ENCODE assay signal across 9 mouse cellular contexts in the genomic region with DNA sequence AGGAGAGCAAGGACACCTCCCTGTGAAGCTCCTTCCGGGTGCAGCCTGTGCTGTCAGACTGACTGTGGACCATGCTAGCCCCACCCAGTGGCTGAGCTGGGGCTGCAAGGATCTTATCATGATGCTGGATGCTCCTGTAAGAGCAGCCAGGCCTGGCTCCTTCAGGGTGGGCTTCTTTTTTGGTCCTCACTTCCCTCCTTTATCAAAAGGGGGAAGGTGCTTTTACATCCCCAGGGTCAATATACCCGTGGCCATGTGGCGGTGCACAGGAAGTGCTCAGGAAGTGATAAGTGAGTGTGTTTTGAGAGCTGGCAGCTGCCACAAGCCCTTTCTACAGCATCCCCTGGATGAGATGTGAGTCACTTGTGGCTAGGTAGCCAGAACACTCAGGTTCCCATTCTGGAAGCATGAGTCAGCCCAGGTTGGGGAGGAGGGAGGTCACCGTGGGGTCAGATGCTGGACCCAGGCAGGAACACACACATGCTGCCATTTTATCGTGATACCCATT. TPM values are rescaled to one million over a fixed set of nuclear protein-coding genes. Genes with fewer than 3 reads are reported as not detected.
A peak's percentile ranks its signal among the peaks of the same experiment; 100 is the strongest.
DNase-seq lines count a peak whose midpoint lies in the region; ATAC-seq lines count a peak whose summit lies in the region.
"Had no signal": no experiment of that assay in that cellular context is flagged by ENCODE, and none has a peak within 500 bp of the region (broad histone marks: within the 10 kb centered on the region; RNA-seq: fewer than 3 reads in every experiment).

No protein-coding gene starts in this region.

- DNase-seq in kidney, adult 18-20 months = no peak
- DNase-seq in CD4-positive helper T cell, adult 2 months (ENCODE audit: low read depth, low spot score) = peak; percentile 58
- DNase-seq in brain, adult 2 months (ENCODE audit: low read depth, low spot score) = peak; percentile 50
- peak; percentile 55 for DNase-seq in lung, postnatal 14 days
- DNase-seq in limb, embryonic 10.5 days (ENCODE audit: low spot score) = no peak
- DNase-seq in hindbrain, embryonic 10.5 days (ENCODE audit: low spot score) = no peak
- DNase-seq in midbrain, embryonic 11.5 days (ENCODE audit: low spot score, missing footprints) = no peak

- no peak overlapping the region for H3K4me2 ChIP-seq in kidney, embryonic 16.5 days (replicated peaks; ENCODE audit: low read depth, low read length)
- no peak overlapping the region for H3K4me2 ChIP-seq in midbrain, embryonic 11.5 days
- H3K4me2 ChIP-seq: limb, embryonic 12.5 days had no signal

- H3K9ac ChIP-seq in kidney, embryonic 16.5 days (replicated peaks; ENCODE audit: low read length) = no peak overlapping the region
- no peak overlapping the region for H3K9ac ChIP-seq in midbrain, embryonic 11.5 days (ENCODE audit: low read length)
- H3K9ac ChIP-seq: limb, embryonic 12.5 days had no signal

- no peaks in the 10 kb centered on the region for H3K9me3 ChIP-seq in kidney, embryonic 16.5 days (ENCODE audit: low read length)
- no peaks in the 10 kb centered on the region for H3K9me3 ChIP-seq in limb, embryonic 10.5 days (replicated peaks)
- no peaks in the 10 kb centered on the region for H3K9me3 ChIP-seq in hindbrain, embryonic 10.5 days
- no peaks in the 10 kb centered on the region for H3K9me3 ChIP-seq in midbrain, embryonic 11.5 days (ENCODE audit: control insufficient read depth, low read length)
- H3K9me3 ChIP-seq: limb, embryonic 12.5 days had no signal

- 49% methylated on average over 5 of the region's 5 CpGs for WGBS in kidney, embryonic 16.5 days
- 50% methylated on average over 5 of the region's 5 CpGs for WGBS in limb, embryonic 10.5 days
- WGBS in hindbrain, embryonic 10.5 days = 64% methylated on average over 5 of the region's 5 CpGs
- WGBS in midbrain, embryonic 11.5 days = 72% methylated on average over 5 of the region's 5 CpGs

- no peaks in the 10 kb centered on the region for H3K4me1 ChIP-seq in kidney, embryonic 16.5 days (ENCODE audit: insufficient read depth, low read length)
- peaks cover 24% of the 10 kb centered on the region for H3K4me1 ChIP-seq in limb, embryonic 10.5 days
- H3K4me1 ChIP-seq in hindbrain, embryonic 10.5 days (replicated peaks) = 0 out of 2 replicates have a peak, but pooled peaks cover 11% of the 10 kb centered on the region
- no peaks in the 10 kb centered on the region for H3K4me1 ChIP-seq in midbrain, embryonic 11.5 days (ENCODE audit: control insufficient read depth, insufficient read depth, low read length)

- no peaks in the 10 kb centered on the region for H3K27me3 ChIP-seq in kidney, embryonic 16.5 days (ENCODE audit: insufficient read depth, low read length)
- H3K27me3 ChIP-seq in limb, embryonic 10.5 days (ENCODE audit: low read depth, poor library complexity, severe bottlenecking) = 0 out of 2 replicates have a peak, but pooled peaks cover under 1% of the 10 kb centered on the region
- peaks cover 3% of the 10 kb centered on the region; the same call in 1 of the 2 replicates for H3K27me3 ChIP-seq in hindbrain, embryonic 10.5 days (ENCODE audit: insufficient read depth, poor library complexity, severe bottlenecking)
- H3K27me3 ChIP-seq in midbrain, embryonic 11.5 days (ENCODE audit: control insufficient read depth, insufficient read depth, low read length) = no peaks in the 10 kb centered on the region
- H3K27me3 ChIP-seq: limb, embryonic 12.5 days had no signal

- H3K27ac ChIP-seq in kidney, embryonic 16.5 days (ENCODE audit: low read length) = no peak overlapping the region
- H3K27ac ChIP-seq in limb, embryonic 10.5 days = no peak overlapping the region
- no peak overlapping the region for H3K27ac ChIP-seq in hindbrain, embryonic 10.5 days
- H3K27ac ChIP-seq in midbrain, embryonic 11.5 days (ENCODE audit: low read depth, low read length) = no peak overlapping the region
- H3K27ac ChIP-seq: limb, embryonic 12.5 days had no signal

- H3K4me3 ChIP-seq in kidney, embryonic 16.5 days (ENCODE audit: low read length) = no peak overlapping the region
- H3K4me3 ChIP-seq in limb, embryonic 10.5 days = no peak overlapping the region
- no peak overlapping the region for H3K4me3 ChIP-seq in hindbrain, embryonic 10.5 days
- no peak overlapping the region for H3K4me3 ChIP-seq in midbrain, embryonic 11.5 days (ENCODE audit: low read depth, low read length)
- H3K4me3 ChIP-seq: limb, embryonic 12.5 days had no signal

- ATAC-seq in kidney, embryonic 16.5 days (ENCODE audit: low FRiP score, low TSS enrichment) = 0 out of 2 replicates have a peak, but pooled peaks have one; percentile 8
- no peak for ATAC-seq in midbrain, embryonic 11.5 days (ENCODE audit: low FRiP score)

- no peaks in the 10 kb centered on the region for H3K36me3 ChIP-seq in kidney, embryonic 16.5 days (ENCODE audit: insufficient read depth, low read length)
- H3K36me3 ChIP-seq in limb, embryonic 10.5 days = no peaks in the 10 kb centered on the region
- H3K36me3 ChIP-seq in hindbrain, embryonic 10.5 days = no peaks in the 10 kb centered on the region
- H3K36me3 ChIP-seq in midbrain, embryonic 11.5 days (ENCODE audit: control insufficient read depth, insufficient read depth, low read length) = no peaks in the 10 kb centered on the region
- H3K36me3 ChIP-seq: limb, embryonic 12.5 days had no signal

RNA-seq across cellular contexts. Expression of a gene that starts 18.1 kb away (rescaled TPM):
- 1.7 and 2.3 TPM in 2 replicates for polyA plus RNA-seq in kidney, embryonic 16.5 days (2015; fragmentation: Nextera tagmentation; extraction: Ambion mirVana)
- polyA plus RNA-seq in limb, embryonic 10.5 days (2016; fragmentation: Nextera tagmentation; extraction: Ambion mirVana) = 0.09 and 0.23 TPM in 2 replicates
- 0.16 TPM in 1 of 2 replicates, not detected in the other for polyA plus RNA-seq in hindbrain, embryonic 10.5 days (2016; fragmentation: Nextera tagmentation; extraction: Ambion mirVana)
- polyA plus RNA-seq in midbrain, embryonic 11.5 days (2014; fragmentation: Nextera tagmentation; extraction: Ambion mirVana) = not detected in 2 replicates

RNA-seq across cellular contexts. Expression of a gene that starts 22.8 kb away (rescaled TPM):
- 94.8 and 99.9 TPM in 2 replicates for polyA plus RNA-seq in kidney, embryonic 16.5 days (2015; fragmentation: Nextera tagmentation; extraction: Ambion mirVana)
- polyA plus RNA-seq in limb, embryonic 10.5 days (2016; fragmentation: Nextera tagmentation; extraction: Ambion mirVana) = 14.2 and 16.9 TPM in 2 replicates
- 17.5 and 19.9 TPM in 2 replicates for polyA plus RNA-seq in hindbrain, embryonic 10.5 days (2016; fragmentation: Nextera tagmentation; extraction: Ambion mirVana)
- polyA plus RNA-seq in midbrain, embryonic 11.5 days (2014; fragmentation: Nextera tagmentation; extraction: Ambion mirVana) = 4.2 and 7.2 TPM in 2 replicates

RNA-seq across cellular contexts. Expression of a gene that starts 50.5 kb away (rescaled TPM):
- polyA plus RNA-seq in kidney, embryonic 16.5 days (2015; fragmentation: Nextera tagmentation; extraction: Ambion mirVana) = 0.06 TPM in 1 of 2 replicates, not detected in the other
- polyA plus RNA-seq in limb, embryonic 10.5 days (2016; fragmentation: Nextera tagmentation; extraction: Ambion mirVana) = not detected in 2 replicates
- polyA plus RNA-seq in hindbrain, embryonic 10.5 days (2016; fragmentation: Nextera tagmentation; extraction: Ambion mirVana) = 0.10 TPM in 1 of 2 replicates, not detected in the other
- polyA plus RNA-seq in midbrain, embryonic 11.5 days (2014; fragmentation: Nextera tagmentation; extraction: Ambion mirVana) = 0.07 and 0.16 TPM in 2 replicates

RNA-seq across cellular contexts. Expression of a gene that starts 59.5 kb away (rescaled TPM):
- not detected in 2 replicates for polyA plus RNA-seq in kidney, embryonic 16.5 days (2015; fragmentation: Nextera tagmentation; extraction: Ambion mirVana)
- not detected in 2 replicates for polyA plus RNA-seq in limb, embryonic 10.5 days (2016; fragmentation: Nextera tagmentation; extraction: Ambion mirVana)
- not detected in 2 replicates for polyA plus RNA-seq in hindbrain, embryonic 10.5 days (2016; fragmentation: Nextera tagmentation; extraction: Ambion mirVana)
- not detected in 2 replicates for polyA plus RNA-seq in midbrain, embryonic 11.5 days (2014; fragmentation: Nextera tagmentation; extraction: Ambion mirVana)
- polyA plus RNA-seq: limb, embryonic 12.5 days had no signal

Comparison
In these comparisons a context has a peak if more than half of its experiments do, and no peak if none do; other contexts are left out.
1. DNase-seq: peak in CD4-positive helper T cell, adult 2 months (single experiment), brain, adult 2 months (single experiment) and lung, postnatal 14 days (single experiment); none in kidney, adult 18-20 months (single experiment), limb, embryonic 10.5 days (single experiment), hindbrain, embryonic 10.5 days (single experiment) and midbrain, embryonic 11.5 days (single experiment).